Mouse (Mus musculus): ENCODE measurements around the gene Gm16181. TPM values are rescaled to one million over a fixed set of nuclear protein-coding genes. Genes with fewer than 3 reads are reported as not detected.

Gm16181 gene
- polyA plus RNA-seq, 1 experiment from 2014 or later = 0.59 TPM

- H3K4me1 ChIP-seq = peaks cover 10% of the 10 kb centered on the region
- H3K9ac ChIP-seq = no peak overlapping the region
- H3K4me2 ChIP-seq = no peak overlapping the region
- ATAC-seq = no peak
- H3K27ac ChIP-seq = no peak overlapping the region
- H3K4me3 ChIP-seq = no peak overlapping the region
- 23% methylated on average over 8 of the region's 8 CpGs for WGBS
- peaks cover 76% of the 10 kb centered on the region for H3K27me3 ChIP-seq
- no peaks in the 10 kb centered on the region for H3K36me3 ChIP-seq (ENCODE audit: poor library complexity, severe bottlenecking)
- H3K9me3 ChIP-seq (replicated peaks) = no peaks in the 10 kb centered on the region
These were observed 21.7 kb upstream of the Gm16181 start for GRCm38 (mm10) chr17:35198946-35199345.

GRCm38 (mm10) chr17:35200398-35200797 is 20.2 kb upstream of the Gm16181 start:
- Histone ChIP-seq H3K9ac (no peak overlapping the region), H3K4me3 (no peak overlapping the region), H3K27ac (no peak overlapping the region), H3K9me3 (replicated peaks) (no peaks in the 10 kb centered on the region), H3K4me1 (peaks cover 9% of the 10 kb centered on the region), H3K27me3 (peaks cover 74% of the 10 kb centered on the region), H3K36me3 (ENCODE audit: poor library complexity, severe bottlenecking) (no peaks in the 10 kb centered on the region), H3K4me2 (no peak overlapping the region)
- no peak for ATAC-seq
- WGBS = 89% methylated on average over 11 of the region's 11 CpGs

DNA sequence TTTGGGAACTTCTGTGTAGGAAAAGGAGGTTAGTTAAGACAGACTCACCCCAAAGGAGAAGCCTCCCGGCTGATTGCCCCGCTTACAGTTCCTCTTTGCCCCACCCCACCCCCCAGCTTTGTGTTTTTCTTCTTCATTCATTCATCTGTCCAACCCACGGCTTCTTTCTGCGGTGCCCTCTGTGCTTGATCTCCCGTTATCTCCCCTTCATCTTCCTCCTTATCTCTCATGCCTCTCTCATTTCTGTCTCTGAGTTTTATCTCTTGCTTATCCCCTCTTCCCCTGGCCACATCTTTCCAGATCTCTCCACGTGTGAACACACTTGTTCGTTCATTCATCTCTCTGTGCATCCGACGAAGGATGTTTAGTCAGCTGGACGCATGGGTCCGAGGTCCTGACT is 19.5 kb upstream of the Gm16181 start:
- Histone ChIP-seq H3K4me3 (no peak overlapping the region), H3K27ac (no peak overlapping the region), H3K36me3 (ENCODE audit: poor library complexity, severe bottlenecking) (no peaks in the 10 kb centered on the region), H3K4me1 (peaks cover 2% of the 10 kb centered on the region), H3K27me3 (peaks cover 67% of the 10 kb centered on the region), H3K9ac (no peak overlapping the region), H3K9me3 (replicated peaks) (no peaks in the 10 kb centered on the region), H3K4me2 (no peak overlapping the region)
- ATAC-seq = no peak
- 83% methylated on average over 11 of the region's 11 CpGs for WGBS

DNA sequence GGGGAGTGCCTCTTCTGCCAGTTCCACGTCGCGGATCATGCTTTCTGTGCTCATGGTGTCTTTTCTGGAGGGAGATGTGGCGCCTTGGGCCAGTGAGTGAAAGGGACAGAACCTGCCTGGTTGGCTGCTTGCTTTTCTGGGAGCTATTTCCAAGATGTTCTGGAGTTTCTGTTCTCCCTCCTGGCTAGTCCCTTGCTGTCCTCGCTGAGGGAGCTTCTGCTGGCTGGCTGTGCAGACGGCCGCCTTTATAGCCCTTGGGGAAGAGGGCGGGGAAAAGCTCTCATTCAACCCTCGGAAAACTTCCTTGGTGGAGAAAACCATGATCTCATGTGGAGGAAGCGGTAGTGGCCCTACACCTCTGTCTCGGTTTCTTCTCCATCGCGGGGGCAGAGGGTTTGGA is 18.8 kb upstream of the Gm16181 start, which contains the start of gene Tnf:
Gene Tnf (minus strand): TSS at position 221 of the 400 bp plus-strand sequence.
- ATAC-seq = no peak
- no peaks in the 10 kb centered on the region for H3K9me3 ChIP-seq (replicated peaks)
- H3K4me1 ChIP-seq = no peaks in the 10 kb centered on the region
- H3K9ac ChIP-seq = no peak within 1 kb of the TSS
- no peaks in the 10 kb centered on the region for H3K36me3 ChIP-seq (ENCODE audit: poor library complexity, severe bottlenecking)
- peaks cover 61% of the 10 kb centered on the region for H3K27me3 ChIP-seq
- no peak within 1 kb of the TSS for H3K4me3 ChIP-seq
- no peak within 1 kb of the TSS for H3K27ac ChIP-seq
- 52% methylated on average over 13 of the region's 13 CpGs for WGBS
- H3K4me2 ChIP-seq = no peak within 1 kb of the TSS

DNA sequence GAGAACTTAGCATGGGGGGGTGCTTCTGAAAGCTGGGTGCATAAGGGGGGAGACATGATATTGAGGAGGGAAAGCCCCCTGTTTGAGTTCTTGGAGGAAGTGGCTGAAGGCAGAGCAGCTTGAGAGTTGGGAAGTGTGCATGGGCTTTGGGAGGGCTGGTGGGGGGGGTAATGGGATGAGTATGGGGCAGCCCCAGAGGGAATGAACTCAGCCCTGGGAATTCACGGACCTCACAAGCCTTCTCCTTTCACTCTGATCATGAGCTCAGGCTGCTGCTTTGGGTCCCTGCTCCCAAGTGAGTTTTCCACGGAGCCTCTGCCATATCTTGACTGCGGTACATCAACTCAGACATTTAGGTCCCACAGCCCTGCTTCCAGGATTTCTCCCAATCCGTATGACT is 18.2 kb upstream of the Gm16181 start:
- Histone ChIP-seq H3K9ac (no peak overlapping the region), H3K4me2 (no peak overlapping the region), H3K27ac (no peak overlapping the region), H3K4me1 (no peaks in the 10 kb centered on the region), H3K4me3 (no peak overlapping the region), H3K27me3 (peaks cover 55% of the 10 kb centered on the region), H3K9me3 (replicated peaks) (no peaks in the 10 kb centered on the region), H3K36me3 (ENCODE audit: poor library complexity, severe bottlenecking) (no peaks in the 10 kb centered on the region)
- WGBS = 89% methylated on average over 4 of the region's 4 CpGs
- ATAC-seq = no peak

- H3K4me1 ChIP-seq = no peaks in the 10 kb centered on the region
- H3K27ac ChIP-seq = no peak within 1 kb of the TSS
- H3K9me3 ChIP-seq (replicated peaks) = no peaks in the 10 kb centered on the region
- no peak within 1 kb of the TSS for H3K4me3 ChIP-seq
- peaks cover 44% of the 10 kb centered on the region for H3K27me3 ChIP-seq
- no peak within 1 kb of the TSS for H3K4me2 ChIP-seq
- no peaks in the 10 kb centered on the region for H3K36me3 ChIP-seq (ENCODE audit: poor library complexity, severe bottlenecking)
- 21% methylated on average over 19 of the region's 20 CpGs for WGBS
- H3K9ac ChIP-seq = no peak within 1 kb of the TSS
- no peak for ATAC-seq
These were observed 15.9 kb upstream of the Gm16181 start, which contains the start of gene Lta for GRCm38 (mm10) chr17:35204494-35205379. TSS of gene Lta (minus strand) at chr17:35205351.

DNA sequence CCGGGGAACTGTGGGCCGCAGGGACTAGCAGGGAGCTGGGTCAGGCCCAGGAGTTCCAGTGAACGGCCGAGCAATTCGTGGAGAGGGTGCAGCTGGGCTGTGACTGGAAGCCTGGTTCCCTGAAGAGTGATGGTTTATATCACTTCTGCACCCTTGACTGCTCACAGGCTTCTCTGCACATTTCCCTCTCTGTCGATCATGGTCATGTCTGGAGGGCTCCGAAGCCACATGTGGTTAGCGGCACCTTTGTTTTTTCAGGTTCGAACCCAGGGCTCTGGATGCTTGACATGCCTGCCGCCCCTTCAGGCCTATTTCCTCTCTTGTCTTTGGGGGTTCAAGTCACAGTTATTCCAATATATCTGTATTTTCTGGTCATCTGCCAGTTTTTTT is 15.3 kb upstream of the Gm16181 start:
- no peaks in the 10 kb centered on the region for H3K36me3 ChIP-seq (ENCODE audit: poor library complexity, severe bottlenecking)
- no peak overlapping the region for H3K27ac ChIP-seq
- WGBS = 67% methylated on average over 10 of the region's 10 CpGs
- peaks cover 38% of the 10 kb centered on the region for H3K27me3 ChIP-seq
- no peak overlapping the region for H3K4me3 ChIP-seq
- no peaks in the 10 kb centered on the region for H3K4me1 ChIP-seq
- no peaks in the 10 kb centered on the region for H3K9me3 ChIP-seq (replicated peaks)
- no peak overlapping the region for H3K9ac ChIP-seq
- no peak overlapping the region for H3K4me2 ChIP-seq
- no peak for ATAC-seq

GRCm38 (mm10) chr17:35209785-35210535 is 10.7 kb upstream of the Gm16181 start:
- Histone ChIP-seq H3K9ac (0 out of 2 replicates have a peak overlapping the region, but pooled peaks have one; percentile 2), H3K4me1 (no peaks in the 10 kb centered on the region), H3K27ac (no peak overlapping the region), H3K4me3 (no peak overlapping the region), H3K4me2 (no peak overlapping the region), H3K27me3 (0 out of 2 replicates have a peak, but pooled peaks cover 5% of the 10 kb centered on the region), H3K9me3 (replicated peaks) (no peaks in the 10 kb centered on the region), H3K36me3 (ENCODE audit: poor library complexity, severe bottlenecking) (no peaks in the 10 kb centered on the region)
- no peak for ATAC-seq
- 75% methylated on average over 12 of the region's 12 CpGs for WGBS

DNA sequence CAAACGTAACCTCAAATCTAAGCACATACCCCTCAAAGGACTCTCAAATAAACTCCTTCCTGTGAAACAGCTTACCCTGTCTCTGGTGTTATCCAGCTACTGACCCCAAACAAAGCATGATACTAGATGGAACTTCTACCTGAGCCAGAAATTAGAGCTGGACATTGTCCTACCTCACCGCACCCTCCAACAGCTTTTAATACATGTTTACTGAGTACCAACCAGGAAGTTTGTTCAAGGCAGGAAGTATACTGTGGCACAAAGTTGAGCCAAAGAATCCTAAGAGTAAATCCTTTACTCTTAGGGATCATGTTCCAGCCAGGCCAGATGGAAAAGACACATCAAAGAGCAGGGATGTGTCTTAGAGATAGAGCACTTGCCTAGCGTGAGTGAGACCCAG is 10.0 kb upstream of the Gm16181 start:
- 75% methylated on average over 3 of the region's 3 CpGs for WGBS
- H3K9ac ChIP-seq = no peak overlapping the region
- H3K27ac ChIP-seq = no peak overlapping the region
- H3K4me1 ChIP-seq = no peaks in the 10 kb centered on the region
- no peaks in the 10 kb centered on the region for H3K9me3 ChIP-seq (replicated peaks)
- no peaks in the 10 kb centered on the region for H3K27me3 ChIP-seq
- H3K4me3 ChIP-seq = no peak overlapping the region
- no peaks in the 10 kb centered on the region for H3K36me3 ChIP-seq (ENCODE audit: poor library complexity, severe bottlenecking)
- H3K4me2 ChIP-seq = no peak overlapping the region
- no peak for ATAC-seq

- Histone ChIP-seq H3K4me1 (no peaks in the 10 kb centered on the region), H3K9ac (no peak overlapping the region)
- no peak for ATAC-seq
These were observed 7.6 kb upstream of the Gm16181 start for GRCm38 (mm10) chr17:35213071-35213470.

DNA sequence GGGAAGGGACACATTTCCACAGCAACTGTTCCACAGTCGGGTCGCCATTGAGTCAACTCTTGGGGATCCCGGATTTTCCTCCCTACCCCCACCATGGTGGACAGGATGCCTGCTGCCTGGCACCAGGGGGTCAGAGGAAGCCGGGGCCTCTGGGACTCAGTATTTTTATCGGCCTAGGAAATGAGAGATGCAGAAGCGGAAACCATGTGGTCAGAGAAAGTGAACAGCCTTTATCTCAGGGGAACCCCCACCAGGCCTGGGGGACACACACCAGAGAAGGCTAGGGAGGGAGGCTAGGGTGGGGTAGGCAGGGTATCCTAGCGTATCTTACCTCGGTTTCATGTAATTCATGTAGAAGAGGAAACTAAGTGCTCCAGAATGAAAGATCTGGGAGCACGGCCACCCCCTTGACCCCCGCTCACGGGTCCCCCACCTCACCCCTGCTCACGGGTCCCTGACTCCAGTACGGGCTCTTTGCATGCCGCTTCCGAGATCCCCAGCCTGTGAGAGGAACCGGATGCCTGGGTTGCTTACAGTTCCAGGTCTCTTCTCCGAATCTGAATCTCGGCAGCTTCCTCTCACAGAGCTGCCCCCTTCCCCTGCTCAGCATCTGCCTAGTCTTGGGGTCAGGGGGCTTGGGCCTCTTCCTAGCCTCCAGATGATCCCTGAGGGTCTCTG is 2.0 kb upstream of the Gm16181 start:
- H3K9ac ChIP-seq = no peak overlapping the region
- no peaks in the 10 kb centered on the region for H3K9me3 ChIP-seq (replicated peaks)
- 84% methylated on average over 18 of the region's 18 CpGs for WGBS
- H3K4me3 ChIP-seq = no peak overlapping the region
- no peak overlapping the region for H3K4me2 ChIP-seq
- H3K27me3 ChIP-seq = no peaks in the 10 kb centered on the region
- H3K27ac ChIP-seq = no peak overlapping the region
- H3K36me3 ChIP-seq (ENCODE audit: poor library complexity, severe bottlenecking) = peaks cover 37% of the 10 kb centered on the region
- no peaks in the 10 kb centered on the region for H3K4me1 ChIP-seq
- ATAC-seq = no peak

More at GRCm38 (mm10) chr17:35213071-35213470, 7.6 kb upstream of the Gm16181 start:
- Histone ChIP-seq H3K9me3 (replicated peaks) (no peaks in the 10 kb centered on the region), H3K27ac (no peak overlapping the region), H3K4me2 (no peak overlapping the region), H3K36me3 (ENCODE audit: poor library complexity, severe bottlenecking) (no peaks in the 10 kb centered on the region), H3K4me3 (no peak overlapping the region), H3K27me3 (no peaks in the 10 kb centered on the region)
- 92% methylated on average over 5 of the region's 5 CpGs for WGBS

DNA sequence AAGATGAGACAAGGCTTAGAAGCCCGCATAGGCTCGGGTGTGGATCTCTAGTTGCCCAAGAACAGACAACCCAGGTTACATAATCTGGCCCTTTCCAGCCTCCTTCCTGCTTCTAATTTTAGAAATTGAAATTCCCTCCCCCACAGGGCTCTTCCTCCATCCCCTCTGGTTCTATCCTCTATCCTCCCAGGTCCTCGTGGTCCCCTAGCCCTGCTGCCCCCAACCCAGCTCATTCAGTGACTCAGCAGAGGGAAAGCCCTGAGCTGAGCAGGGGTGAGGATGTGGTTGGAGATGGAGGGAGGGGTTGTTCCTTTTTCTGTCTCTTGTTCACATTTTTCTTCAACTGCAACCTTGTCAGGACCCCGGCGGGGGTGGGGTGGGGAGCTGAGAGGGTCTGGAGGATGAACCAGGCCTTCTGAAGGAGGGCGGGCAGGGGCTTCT is 1.0 kb upstream of the Gm16181 start:
- no peak overlapping the region for H3K4me3 ChIP-seq
- ATAC-seq = no peak
- no peak overlapping the region for H3K9ac ChIP-seq
- H3K27me3 ChIP-seq = no peaks in the 10 kb centered on the region
- WGBS = 90% methylated on average over 6 of the region's 6 CpGs
- H3K4me2 ChIP-seq = no peak overlapping the region
- no peak overlapping the region for H3K27ac ChIP-seq
- H3K9me3 ChIP-seq (replicated peaks) = no peaks in the 10 kb centered on the region
- peaks cover 37% of the 10 kb centered on the region for H3K36me3 ChIP-seq (ENCODE audit: poor library complexity, severe bottlenecking)
- H3K4me1 ChIP-seq = no peaks in the 10 kb centered on the region

Data from forebrain, embryonic 13.5 days (tissue).